Mouse (Mus musculus): ENCODE results near the gene Tnfrsf18. TPM values are rescaled to one million over a fixed set of nuclear protein-coding genes. Genes with fewer than 3 reads are reported as not detected.

Tnfrsf18 gene
- polyA plus RNA-seq, 1 experiment = 0.30 TPM

- Histone ChIP-seq H3K4me3 (ENCODE audit: insufficient read depth, poor library complexity, severe bottlenecking) (no peak overlapping the region), H3K27me3 (ENCODE audit: control insufficient read depth, insufficient read depth, insufficient read length) (peaks cover 18% of the 10 kb centered on the region), H3K36me3 (ENCODE audit: control insufficient read depth, insufficient read depth) (no peaks in the 10 kb centered on the region), H3K79me3 (ENCODE audit: low read depth) (no peaks in the 10 kb centered on the region), H3ac (ENCODE audit: control insufficient read depth, insufficient read length, low read depth) (no peak overlapping the region), H3K79me2 (ENCODE audit: control insufficient read depth, insufficient read depth) (no peaks in the 10 kb centered on the region)
- no peak for TF ChIP-seq MAX (IDR thresholded peaks at IDR 0.05)
- no peak for TF ChIP-seq USF1 (IDR thresholded peaks at IDR 0.05; ENCODE audit: low read depth)
- no peak for TF ChIP-seq FOSL1 (IDR thresholded peaks at IDR 0.05; ENCODE audit: insufficient read depth, low read length, poor library complexity, severe bottlenecking)
- no peak for TF ChIP-seq CEBPB (IDR thresholded peaks at IDR 0.05; ENCODE audit: low read depth)
- TF ChIP-seq CTCF (IDR thresholded peaks at IDR 0.05; ENCODE audit: control insufficient read depth, insufficient read depth, insufficient read length) = no peak
These were observed 41.4 kb downstream of the Tnfrsf18 start for GRCm38 (mm10) chr4:156067256-156067949.

- TF ChIP-seq MAX (IDR thresholded peaks at IDR 0.05) = no peak
- no peak for TF ChIP-seq FOSL1 (IDR thresholded peaks at IDR 0.05; ENCODE audit: insufficient read depth, low read length, poor library complexity, severe bottlenecking)
- no peak for TF ChIP-seq CTCF (IDR thresholded peaks at IDR 0.05; ENCODE audit: control insufficient read depth, insufficient read depth, insufficient read length)
- TF ChIP-seq MYOD1 (IDR thresholded peaks at IDR 0.05; ENCODE audit: control insufficient read depth, insufficient read length, low read depth) = no peak
- TF ChIP-seq MYOG (IDR thresholded peaks at IDR 0.05; ENCODE audit: control insufficient read depth, extremely low read depth, insufficient read length) = no peak
- Histone ChIP-seq H3K27me3 (ENCODE audit: control insufficient read depth, insufficient read depth, insufficient read length) (peaks cover 16% of the 10 kb centered on the region), H3K36me3 (ENCODE audit: control insufficient read depth, insufficient read depth) (no peaks in the 10 kb centered on the region), H3K79me3 (ENCODE audit: low read depth) (no peaks in the 10 kb centered on the region), H3K4me3 (ENCODE audit: insufficient read depth, poor library complexity, severe bottlenecking) (no peak overlapping the region), H3ac (ENCODE audit: control insufficient read depth, insufficient read length, low read depth) (no peak overlapping the region), H3K79me2 (ENCODE audit: control insufficient read depth, insufficient read depth) (no peaks in the 10 kb centered on the region)
These were observed 43.7 kb downstream of the Tnfrsf18 start for GRCm38 (mm10) chr4:156069701-156070100.

GRCm38 (mm10) chr4:156070276-156070675, 44.3 kb downstream of the Tnfrsf18 start:
- no peaks in the 10 kb centered on the region for H3K79me2 ChIP-seq (ENCODE audit: control insufficient read depth, insufficient read depth)
- no peak overlapping the region for H3ac ChIP-seq (ENCODE audit: control insufficient read depth, insufficient read length, low read depth)
- no peaks in the 10 kb centered on the region for H3K36me3 ChIP-seq (ENCODE audit: control insufficient read depth, insufficient read depth)
- H3K27me3 ChIP-seq (ENCODE audit: control insufficient read depth, insufficient read depth, insufficient read length) = peaks cover 13% of the 10 kb centered on the region
- TF ChIP-seq MAX (IDR thresholded peaks at IDR 0.05) (no peak), MYOG (IDR thresholded peaks at IDR 0.05; ENCODE audit: control insufficient read depth, extremely low read depth, insufficient read length) (no peak), CTCF (IDR thresholded peaks at IDR 0.05; ENCODE audit: control insufficient read depth, insufficient read depth, insufficient read length) (no peak), MYOD1 (IDR thresholded peaks at IDR 0.05; ENCODE audit: control insufficient read depth, insufficient read length, low read depth) (no peak), FOSL1 (IDR thresholded peaks at IDR 0.05; ENCODE audit: insufficient read depth, low read length, poor library complexity, severe bottlenecking) (no peak), USF1 (IDR thresholded peaks at IDR 0.05; ENCODE audit: low read depth) (no peak), CEBPB (IDR thresholded peaks at IDR 0.05; ENCODE audit: low read depth) (no peak)
- H3K79me3 ChIP-seq (ENCODE audit: low read depth) = no peaks in the 10 kb centered on the region
- H3K4me3 ChIP-seq (ENCODE audit: insufficient read depth, poor library complexity, severe bottlenecking) = no peak overlapping the region

- TF ChIP-seq MYOG (IDR thresholded peaks at IDR 0.05; ENCODE audit: control insufficient read depth, extremely low read depth, insufficient read length) (no peak), FOSL1 (IDR thresholded peaks at IDR 0.05; ENCODE audit: insufficient read depth, low read length, poor library complexity, severe bottlenecking) (no peak), MYOD1 (IDR thresholded peaks at IDR 0.05; ENCODE audit: control insufficient read depth, insufficient read length, low read depth) (no peak), CEBPB (IDR thresholded peaks at IDR 0.05; ENCODE audit: low read depth) (no peak), MAX (IDR thresholded peaks at IDR 0.05) (no peak), USF1 (IDR thresholded peaks at IDR 0.05; ENCODE audit: low read depth) (no peak), CTCF (IDR thresholded peaks at IDR 0.05; ENCODE audit: control insufficient read depth, insufficient read depth, insufficient read length) (no peak)
- Histone ChIP-seq H3K36me3 (ENCODE audit: control insufficient read depth, insufficient read depth) (no peaks in the 10 kb centered on the region), H3K79me2 (ENCODE audit: control insufficient read depth, insufficient read depth) (no peaks in the 10 kb centered on the region), H3ac (ENCODE audit: control insufficient read depth, insufficient read length, low read depth) (no peak overlapping the region), H3K79me3 (ENCODE audit: low read depth) (no peaks in the 10 kb centered on the region), H3K27me3 (ENCODE audit: control insufficient read depth, insufficient read depth, insufficient read length) (peaks cover 13% of the 10 kb centered on the region), H3K4me3 (ENCODE audit: insufficient read depth, poor library complexity, severe bottlenecking) (no peak overlapping the region)
These were observed 44.8 kb downstream of the Tnfrsf18 start for GRCm38 (mm10) chr4:156070716-156071115.

- Histone ChIP-seq H3ac (ENCODE audit: control insufficient read depth, insufficient read length, low read depth) (no peak overlapping the region), H3K36me3 (ENCODE audit: control insufficient read depth, insufficient read depth) (no peaks in the 10 kb centered on the region), H3K79me3 (ENCODE audit: low read depth) (no peaks in the 10 kb centered on the region), H3K79me2 (ENCODE audit: control insufficient read depth, insufficient read depth) (no peaks in the 10 kb centered on the region), H3K27me3 (ENCODE audit: control insufficient read depth, insufficient read depth, insufficient read length) (peaks cover 27% of the 10 kb centered on the region), H3K4me3 (ENCODE audit: insufficient read depth, poor library complexity, severe bottlenecking) (no peak overlapping the region)
- TF ChIP-seq FOSL1 (IDR thresholded peaks at IDR 0.05; ENCODE audit: insufficient read depth, low read length, poor library complexity, severe bottlenecking) (no peak), MAX (IDR thresholded peaks at IDR 0.05) (no peak), CEBPB (IDR thresholded peaks at IDR 0.05; ENCODE audit: low read depth) (no peak), MYOD1 (IDR thresholded peaks at IDR 0.05; ENCODE audit: control insufficient read depth, insufficient read length, low read depth) (no peak), CTCF (IDR thresholded peaks at IDR 0.05; ENCODE audit: control insufficient read depth, insufficient read depth, insufficient read length) (no peak), MYOG (IDR thresholded peaks at IDR 0.05; ENCODE audit: control insufficient read depth, extremely low read depth, insufficient read length) (no peak), USF1 (IDR thresholded peaks at IDR 0.05; ENCODE audit: low read depth) (no peak)
These were observed 51.0 kb downstream of the Tnfrsf18 start for GRCm38 (mm10) chr4:156076911-156077382.
